Mouse (Mus musculus) monocyte, adult 5-6 weeks (primary cell): ENCODE results near the gene Ddx46. TPM values are rescaled to one million over a fixed set of nuclear protein-coding genes. Genes with fewer than 3 reads are reported as not detected.

Experiments used
- ATAC-seq: fragments of 153-309, 156-312 bp; replicated peaks from 2 replicates; pipeline ENCODE4 v1.8.0; 2017; ENCODE audit warnings: mild to moderate bottlenecking; ENCODE audit not compliant: low TSS enrichment, insufficient number of reproducible peaks, severe bottlenecking, poor library complexity, low FRiP score
- total RNA-seq: library from RNA; stranded (forward); fragments of 200-1000, 200-491, 200-594 nt; gene quantifications from 3 replicates; pipeline ENCODE4 v1.2.3, GENCODE M21; 2017

Gene Ddx46
- total RNA-seq: 123 to 183 TPM (median 145 TPM) in 3 replicates

GRCm38 (mm10) chr13:55634639-55635127, at the start of gene Ddx46:
Ddx46 (plus strand) TSS chr13:55635027.
- peak; percentile 97 for ATAC-seq

- ATAC-seq: no peak
Measured at GRCm38 (mm10) chr13:55591961-55592490, 42.8 kb upstream of the Ddx46 start.

- peak; percentile 98 for ATAC-seq
Measured at GRCm38 (mm10) chr13:55592512-55593253, 42.1 kb upstream of the Ddx46 start.

GRCm38 (mm10) chr13:55593254-55593747, 41.5 kb upstream of the Ddx46 start:
- ATAC-seq: peak; percentile 10; the same call in 1 of the 2 replicates

GRCm38 (mm10) chr13:55595375-55595774, 39.5 kb upstream of the Ddx46 start:
- no peak for ATAC-seq

GRCm38 (mm10) chr13:55596802-55597201, 38.0 kb upstream of the Ddx46 start:
- no peak for ATAC-seq

GRCm38 (mm10) chr13:55599566-55600540, 35.0 kb upstream of the Ddx46 start, which contains the start of gene B4galt7:
B4galt7 (plus strand) TSS chr13:55599896.
- peak; percentile 65 for ATAC-seq

- ATAC-seq: peak; percentile 79
Measured at GRCm38 (mm10) chr13:55600657-55601056, 34.2 kb upstream of the Ddx46 start.

GRCm38 (mm10) chr13:55601611-55602010, 33.2 kb upstream of the Ddx46 start:
- ATAC-seq: peak; percentile 44; the same call in 1 of the 2 replicates

GRCm38 (mm10) chr13:55604606-55605005, 30.2 kb upstream of the Ddx46 start:
- no peak for ATAC-seq

- no peak for ATAC-seq
Measured at GRCm38 (mm10) chr13:55606899-55607623, 27.8 kb upstream of the Ddx46 start.

GRCm38 (mm10) chr13:55607624-55608006, 27.2 kb upstream of the Ddx46 start:
- ATAC-seq: no peak

- no peak for ATAC-seq
Measured at GRCm38 (mm10) chr13:55611996-55612395, 22.8 kb upstream of the Ddx46 start.

- no peak for ATAC-seq
Measured at GRCm38 (mm10) chr13:55613471-55613870, 21.4 kb upstream of the Ddx46 start.

- ATAC-seq: no peak
Measured at GRCm38 (mm10) chr13:55619328-55619727, 15.5 kb upstream of the Ddx46 start.

GRCm38 (mm10) chr13:55620275-55620674, 14.6 kb upstream of the Ddx46 start:
- ATAC-seq: no peak

GRCm38 (mm10) chr13:55622156-55622648, 12.6 kb upstream of the Ddx46 start:
- 0 out of 2 replicates have a peak, but pooled peaks have one; percentile 7 for ATAC-seq
